Comparison of ENCODE assay signal across 12 mouse cellular contexts in genomic region chr2:169503598-169503958, GRCm38 (mm10).
"Had no signal": no experiment of that assay in that cellular context is flagged by ENCODE, and none has a peak within 500 bp of the region (broad histone marks: within the 10 kb centered on the region; RNA-seq: fewer than 3 reads in every experiment).

No protein-coding gene starts in this region.

- DNase-seq: layer of hippocampus, postnatal 36 days; lung, postnatal 10 days; midbrain, embryonic 14.5 days; right cerebral cortex, adult 18-20 months; right cerebral cortex, postnatal 25 days; thymus, postnatal 36 days had no signal

- H3K9ac ChIP-seq: hindbrain, embryonic 15.5 days; limb, embryonic 15.5 days; liver, embryonic 12.5 days had no signal

- H3K36me3 ChIP-seq: hindbrain, embryonic 15.5 days; limb, embryonic 15.5 days; liver, embryonic 12.5 days; midbrain, embryonic 10.5 days had no signal

- H3K4me3 ChIP-seq: hindbrain, embryonic 15.5 days; limb, embryonic 15.5 days; liver, embryonic 12.5 days; midbrain, embryonic 10.5 days; myocyte had no signal

- H3K27ac ChIP-seq: hindbrain, embryonic 15.5 days; limb, embryonic 15.5 days; liver, embryonic 12.5 days; midbrain, embryonic 10.5 days had no signal

- ATAC-seq: intestine, embryonic 16.5 days; liver, embryonic 12.5 days had no signal

- H3K4me2 ChIP-seq: hindbrain, embryonic 15.5 days; limb, embryonic 15.5 days; liver, embryonic 12.5 days had no signal

- H3K4me1 ChIP-seq: liver, embryonic 12.5 days had no signal

- H3K9me3 ChIP-seq: hindbrain, embryonic 15.5 days; limb, embryonic 15.5 days; liver, embryonic 12.5 days; midbrain, embryonic 10.5 days had no signal

- H3K27me3 ChIP-seq: hindbrain, embryonic 15.5 days; limb, embryonic 15.5 days; liver, embryonic 12.5 days had no signal
